16 mouse cellular contexts compared by ENCODE assay signal in genomic region chr17:5261131-5261651, GRCm38 (mm10).
DNase-seq lines count a peak whose midpoint lies in the region; ATAC-seq and TF ChIP-seq lines count a peak whose summit lies in the region.
"Had no signal": no experiment of that assay in that cellular context is flagged by ENCODE, and none has a peak within 500 bp of the region (broad histone marks: within the 10 kb centered on the region; RNA-seq: fewer than 3 reads in every experiment).

No protein-coding gene starts in this region.

- H3K4me3 ChIP-seq in layer of hippocampus, adult 2 months, result no peak overlapping the region; the same call in 1 of the 2 replicates
- H3K4me3 ChIP-seq in liver, postnatal 0 days (ENCODE audit: low read depth, low read length), result no peak overlapping the region
- H3K4me3 ChIP-seq: heart, embryonic 13.5 days; hindbrain, embryonic 13.5 days; liver, embryonic 13.5 days; midbrain, embryonic 13.5 days had no signal

- no peaks in the 10 kb centered on the region for H3K27me3 ChIP-seq in liver, postnatal 0 days (ENCODE audit: insufficient read depth, low read length)
- H3K27me3 ChIP-seq: CH12.LX; heart, embryonic 13.5 days; hindbrain, embryonic 13.5 days; liver, embryonic 13.5 days; midbrain, embryonic 13.5 days had no signal

- peaks cover 6% of the 10 kb centered on the region for H3K36me3 ChIP-seq in liver, postnatal 0 days (replicated peaks; ENCODE audit: insufficient read depth, low read length)

- H3K27ac ChIP-seq in layer of hippocampus, adult 2 months, result peak overlapping the region; percentile 91
- H3K27ac ChIP-seq in liver, postnatal 0 days (ENCODE audit: low read depth), result peak overlapping the region; percentile 39; the same call in 1 of the 2 replicates
- H3K27ac ChIP-seq: heart, embryonic 13.5 days; kidney, postnatal 0 days; liver, embryonic 13.5 days; midbrain, embryonic 13.5 days had no signal

- DNase-seq in layer of hippocampus, adult 2 months (ENCODE audit: low spot score in 2 of 2), result peak; percentile 47 to 71
- DNase-seq in layer of hippocampus, postnatal 25 days (ENCODE audit: extremely low spot score in 1 of 2, low spot score in 1 of 2), result no peak
- peak; percentile 53 for DNase-seq in right cerebral cortex, postnatal 25 days
- no peak for DNase-seq in right cerebral cortex, postnatal 14 days
- DNase-seq in liver, postnatal 0 days, result no peak
- DNase-seq in urinary bladder, postnatal 10 days (ENCODE audit: low spot score), result no peak
- no peak for DNase-seq in heart, postnatal 25 days (ENCODE audit: low spot score)
- DNase-seq: adrenal gland, postnatal 10 days; cerebellum, adult 11 months; liver, embryonic 13.5 days; thymus, postnatal 4 days had no signal

- no peaks in the 10 kb centered on the region for H3K9me3 ChIP-seq in liver, postnatal 0 days (ENCODE audit: low read length)
- H3K9me3 ChIP-seq: heart, embryonic 13.5 days; hindbrain, embryonic 13.5 days; liver, embryonic 13.5 days; midbrain, embryonic 13.5 days had no signal

- intact Hi-C loops in heart, postnatal 25 days (cut with DNase I), result no loop called here

- H3K4me1 ChIP-seq in liver, postnatal 0 days (ENCODE audit: insufficient read depth), result peaks cover 30% of the 10 kb centered on the region

- WGBS in liver, postnatal 0 days (ENCODE audit: insufficient replicate concordance), result 46% methylated on average over 8 of the region's 8 CpGs

- H3K9ac ChIP-seq in liver, postnatal 0 days (replicated peaks), result no peak overlapping the region
- H3K9ac ChIP-seq: heart, embryonic 13.5 days; hindbrain, embryonic 13.5 days; liver, embryonic 13.5 days; midbrain, embryonic 13.5 days had no signal

- peak; percentile 68 for ATAC-seq in liver, postnatal 0 days
- ATAC-seq: midbrain, embryonic 13.5 days had no signal

- no peak for TF ChIP-seq EP300 in liver, postnatal 0 days (IDR thresholded peaks at IDR 0.05; ENCODE audit: low read depth)

- TF ChIP-seq CTCF in layer of hippocampus, adult 2 months (conservative IDR thresholded peaks at IDR 0.05), result no peak
- TF ChIP-seq CTCF in liver, postnatal 0 days (IDR thresholded peaks at IDR 0.05; ENCODE audit: low read depth), result no peak

- peak overlapping the region; percentile 30; the same call in 1 of the 2 replicates for H3K4me2 ChIP-seq in liver, postnatal 0 days (ENCODE audit: low read depth, low read length)
- H3K4me2 ChIP-seq: heart, embryonic 13.5 days; hindbrain, embryonic 13.5 days; liver, embryonic 13.5 days; midbrain, embryonic 13.5 days had no signal

Comparison
In these comparisons a context has a peak if more than half of its experiments do, and no peak if none do; other contexts are left out.
1. DNase-seq: peak in layer of hippocampus, adult 2 months (2 of 2) and right cerebral cortex, postnatal 25 days (single experiment); none in layer of hippocampus, postnatal 25 days (0 of 2), right cerebral cortex, postnatal 14 days (single experiment), liver, postnatal 0 days (single experiment), urinary bladder, postnatal 10 days (single experiment) and heart, postnatal 25 days (single experiment).